Mouse (Mus musculus) granulocyte monocyte progenitor cell, adult 5-6 weeks (primary cell): Measurements from ENCODE around the gene Erlec1. TPM values are rescaled to one million over a fixed set of nuclear protein-coding genes. Genes with fewer than 3 reads are reported as not detected.

Experiments
- ATAC-seq: replicated peaks from 2 replicates; pipeline ENCODE4 v1.8.0; 2016; ENCODE audit warnings: mild to moderate bottlenecking, moderate TSS enrichment, inconsistent platforms; ENCODE audit not compliant: poor library complexity, severe bottlenecking
- total RNA-seq, 2 experiments: library from RNA; stranded (forward) in 1 of 2; stranded (reverse) in 1 of 2; fragments of 200-712, 200-1000 nt in 1 of 2; fragments of >200 nt in 1 of 2; fragmentation: Nextera tagmentation in 1 of 2; gene quantifications; 2 replicates each; pipeline ENCODE4 v1.2.3; 2014 to 2017

The Erlec1 gene
- total RNA-seq, 2 experiments from 2014 or later, result 33.7 to 34.9 TPM

- peak; percentile 65 for ATAC-seq
These were observed 68.8 kb downstream of the Erlec1 start, which contains the start of the genes Gpr75 and Asb3 for GRCm38 (mm10) chr11:30885171-30885871. TSS of gene Gpr75 (plus strand) at chr11:30885358. TSS of gene Asb3 (plus strand) at chr11:30885416.

Other genes starting within 250 kb of the Erlec1 start
- gene Psme4, start 182.6 kb downstream of the Erlec1 start, total RNA-seq (2014; fragmentation: Nextera tagmentation), result 36.4 and 46.1 TPM in 2 replicates
- gene Psme4, start 182.6 kb downstream of the Erlec1 start, total RNA-seq (2017), result 51.5 and 51.8 TPM in 2 replicates
- gene Gpr75, start 69.0 kb downstream of the Erlec1 start, total RNA-seq (2014; fragmentation: Nextera tagmentation), result not detected in 2 replicates
- not detected in 2 replicates for gene Gpr75, start 69.0 kb downstream of the Erlec1 start, total RNA-seq (2017)
- 13.8 and 18.5 TPM in 2 replicates for gene Asb3, start 68.9 kb downstream of the Erlec1 start, total RNA-seq (2014; fragmentation: Nextera tagmentation)
- gene Asb3, start 68.9 kb downstream of the Erlec1 start, total RNA-seq (2017), result 15.8 and 17.8 TPM in 2 replicates
- gene Chac2, start 32.0 kb upstream of the Erlec1 start, total RNA-seq (2014; fragmentation: Nextera tagmentation), result 5.6 and 7.5 TPM in 2 replicates
- 7.8 and 13.9 TPM in 2 replicates for gene Chac2, start 32.0 kb upstream of the Erlec1 start, total RNA-seq (2017)
- gene Gm17332, start 228.1 kb upstream of the Erlec1 start, total RNA-seq (2014; fragmentation: Nextera tagmentation), result not detected in 2 replicates
- not detected in 2 replicates for gene Gm17332, start 228.1 kb upstream of the Erlec1 start, total RNA-seq (2017)